Mouse (Mus musculus) embryo, embryonic 11.5 days (tissue): ENCODE data around the gene Pygo2.
A peak's percentile ranks its signal among the peaks of the same experiment; 100 is the strongest.

Source experiments
- DNase-seq: peaks from one replicate; pipeline ENCODE4 v3.0.0-alpha.2; 2012; ENCODE audit warnings: low read depth, low spot score

Gene Pygo2

GRCm38 (mm10) chr3:89392871-89393311, 37.1 kb upstream of the Pygo2 start:
- DNase-seq: no peak

GRCm38 (mm10) chr3:89393605-89394004, 36.4 kb upstream of the Pygo2 start:
- DNase-seq: peak; percentile 93

GRCm38 (mm10) chr3:89394006-89394893, 35.8 kb upstream of the Pygo2 start, which contains the start of gene Zbtb7b:
TSS of gene Zbtb7b (minus strand) at chr3:89394776.
- no peak for DNase-seq

GRCm38 (mm10) chr3:89394894-89395256, 35.1 kb upstream of the Pygo2 start:
- peak; percentile 78 for DNase-seq

GRCm38 (mm10) chr3:89395419-89395805, 34.6 kb upstream of the Pygo2 start:
- DNase-seq: no peak

GRCm38 (mm10) chr3:89395806-89396653, 34.0 kb upstream of the Pygo2 start:
- peak; percentile 71 for DNase-seq

- DNase-seq: no peak
Measured at GRCm38 (mm10) chr3:89396654-89397005, 33.4 kb upstream of the Pygo2 start.

GRCm38 (mm10) chr3:89401329-89401728, 28.7 kb upstream of the Pygo2 start:
- no peak for DNase-seq

- no peak for DNase-seq
Measured at GRCm38 (mm10) chr3:89402693-89403092, 27.3 kb upstream of the Pygo2 start, which contains the start of gene Lenep. TSS of gene Lenep (minus strand) at chr3:89402793.

- DNase-seq: no peak
Measured at GRCm38 (mm10) chr3:89406887-89407286, 23.1 kb upstream of the Pygo2 start.

GRCm38 (mm10) chr3:89408448-89408847, 21.6 kb upstream of the Pygo2 start:
- no peak for DNase-seq

GRCm38 (mm10) chr3:89409701-89410100, 20.3 kb upstream of the Pygo2 start:
- no peak for DNase-seq

GRCm38 (mm10) chr3:89410864-89411263, 19.1 kb upstream of the Pygo2 start:
- DNase-seq: no peak

GRCm38 (mm10) chr3:89411490-89412393, 18.3 kb upstream of the Pygo2 start, which contains the start of gene Flad1:
TSS of gene Flad1 (minus strand) at chr3:89411870.
- DNase-seq: peak; percentile 99

- DNase-seq: no peak
Measured at GRCm38 (mm10) chr3:89416158-89416557, 13.9 kb upstream of the Pygo2 start.

- no peak for DNase-seq
Measured at GRCm38 (mm10) chr3:89417131-89417530, 12.9 kb upstream of the Pygo2 start.

GRCm38 (mm10) chr3:89417840-89418169, 12.2 kb upstream of the Pygo2 start:
- DNase-seq: peak; percentile 80

GRCm38 (mm10) chr3:89418170-89418860, 11.7 kb upstream of the Pygo2 start, which contains the start of the genes Cks1b and Shc1:
TSS of gene Cks1b (minus strand) at chr3:89418383.
TSS of gene Shc1 (plus strand) at chr3:89418443.
- DNase-seq: peak; percentile 95

GRCm38 (mm10) chr3:89418861-89419250, 11.2 kb upstream of the Pygo2 start:
- DNase-seq: no peak

GRCm38 (mm10) chr3:89419571-89419970, 10.4 kb upstream of the Pygo2 start:
- DNase-seq: no peak

- no peak for DNase-seq
Measured at GRCm38 (mm10) chr3:89419981-89420380, 10.0 kb upstream of the Pygo2 start.
